ENCODE assay signal across 9 mouse cellular contexts in the genomic region with DNA sequence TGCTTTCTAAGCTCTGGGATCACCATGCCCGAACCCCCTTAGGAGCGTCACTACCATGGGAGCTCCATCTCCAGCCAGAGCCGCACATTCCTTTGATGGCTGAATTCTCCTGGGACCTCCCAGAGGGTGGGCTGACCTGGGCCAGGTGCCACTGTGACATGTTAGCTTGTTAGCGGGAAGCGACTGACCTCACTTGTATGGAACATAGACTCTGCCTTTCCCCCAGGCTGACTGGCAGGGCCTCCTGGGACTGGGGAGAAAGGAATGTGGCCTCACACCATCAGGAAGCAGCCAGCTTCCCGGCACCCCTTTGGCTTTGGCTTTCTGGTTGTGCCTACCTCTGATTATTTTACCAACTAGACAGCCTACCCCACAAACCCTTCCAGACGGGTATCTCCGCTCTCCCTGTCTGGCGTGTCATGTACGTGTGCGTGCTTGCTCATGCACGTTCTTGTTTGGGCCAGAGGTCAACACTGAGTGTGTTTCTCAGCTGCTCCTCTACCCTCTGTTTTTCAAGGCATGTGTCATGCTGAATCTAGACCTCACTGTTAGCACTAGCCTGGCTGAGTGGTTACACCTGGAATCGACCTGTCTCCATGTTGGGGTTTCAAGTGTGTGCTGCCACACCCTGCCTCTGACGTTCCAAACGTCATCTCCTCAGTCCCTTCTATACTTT.
DNase-seq lines count a peak whose midpoint lies in the region; ATAC-seq and TF ChIP-seq lines count a peak whose summit lies in the region.
"Had no signal": no experiment of that assay in that cellular context is flagged by ENCODE, and none has a peak within 500 bp of the region (broad histone marks: within the 10 kb centered on the region; RNA-seq: fewer than 3 reads in every experiment).

No protein-coding gene starts in this region.

- peaks cover 35% of the 10 kb centered on the region for H3K4me1 ChIP-seq in heart, postnatal 0 days (ENCODE audit: control insufficient read depth, insufficient read depth)
- peaks cover 68% of the 10 kb centered on the region for H3K4me1 ChIP-seq in limb, embryonic 10.5 days

- H3K4me3 ChIP-seq in heart, postnatal 0 days (ENCODE audit: low read depth, low read length): no peak overlapping the region
- no peak overlapping the region for H3K4me3 ChIP-seq in limb, embryonic 10.5 days

- H3K9ac ChIP-seq in heart, postnatal 0 days (replicated peaks; ENCODE audit: low read depth, low read length): no peak overlapping the region

- H3K27ac ChIP-seq in heart, postnatal 0 days (ENCODE audit: low read depth): peak overlapping the region; percentile 87
- peak overlapping the region; percentile 89 for H3K27ac ChIP-seq in limb, embryonic 10.5 days

- DNase-seq in urinary bladder, adult 18-20 months (ENCODE audit: low spot score in 2 of 2): peak; percentile 51 to 72
- no peak for DNase-seq in urinary bladder, postnatal 4 days (ENCODE audit: low spot score in 2 of 2)
- DNase-seq in heart, postnatal 0 days (ENCODE audit: low spot score): no peak
- no peak for DNase-seq in limb, embryonic 10.5 days (ENCODE audit: low spot score)
- peak; percentile 38 for DNase-seq in urinary bladder, postnatal 25 days (ENCODE audit: low spot score)
- DNase-seq in spleen, postnatal 4 days (ENCODE audit: low spot score in 2 of 2): no peak
- DNase-seq in thymus, postnatal 14 days: no peak
- DNase-seq in thymus, postnatal 4 days: no peak
- DNase-seq: cerebellum, adult 18-20 months had no signal

- no peak for TF ChIP-seq EP300 in heart, postnatal 0 days (IDR thresholded peaks at IDR 0.05; ENCODE audit: low read depth)

- ATAC-seq in heart, postnatal 0 days (ENCODE audit: insufficient read depth, low read depth): no peak

- 0 out of 2 replicates have a peak, but pooled peaks cover 11% of the 10 kb centered on the region for H3K36me3 ChIP-seq in heart, postnatal 0 days (replicated peaks; ENCODE audit: control insufficient read depth, insufficient read depth, low read length)
- peaks cover 61% of the 10 kb centered on the region for H3K36me3 ChIP-seq in limb, embryonic 10.5 days

- no peak overlapping the region for H3K4me2 ChIP-seq in heart, postnatal 0 days (ENCODE audit: low read depth, low read length)

- no peaks in the 10 kb centered on the region for H3K27me3 ChIP-seq in heart, postnatal 0 days (ENCODE audit: control insufficient read depth, insufficient read depth, low read length)
- H3K27me3 ChIP-seq in limb, embryonic 10.5 days (ENCODE audit: low read depth, poor library complexity, severe bottlenecking): no peaks in the 10 kb centered on the region

- no peak for TF ChIP-seq CTCF in heart, postnatal 0 days (IDR thresholded peaks at IDR 0.05; ENCODE audit: low read depth)

- 71% methylated on average over 15 of the region's 15 CpGs for WGBS in heart, postnatal 0 days
- WGBS in limb, embryonic 10.5 days: 72% methylated on average over 15 of the region's 15 CpGs

- H3K9me3 ChIP-seq in heart, postnatal 0 days (replicated peaks; ENCODE audit: control insufficient read depth, low read length): no peaks in the 10 kb centered on the region
- no peaks in the 10 kb centered on the region; the same call in 1 of the 2 replicates for H3K9me3 ChIP-seq in limb, embryonic 10.5 days (replicated peaks)

Comparison
In these comparisons a context has a peak if more than half of its experiments do, and no peak if none do; other contexts are left out.
1. DNase-seq: peak in urinary bladder, adult 18-20 months (2 of 2) and urinary bladder, postnatal 25 days (single experiment); none in urinary bladder, postnatal 4 days (0 of 2), heart, postnatal 0 days (single experiment), limb, embryonic 10.5 days (single experiment), spleen, postnatal 4 days (0 of 2), thymus, postnatal 14 days (single experiment) and thymus, postnatal 4 days (single experiment).